Mouse (Mus musculus) ES-Bruce4 (cell line): ENCODE measurements at regions not wholly inside any gene's neighbourhood (a gene's known extent, or its start where the extent isn't known, plus 50 kb on each side); places are given as distances from the start of the nearest gene placed in this dataset.
A peak's percentile ranks its signal among the peaks of the same experiment; 100 is the strongest.

Source experiments
- H3K27ac ChIP-seq: 2 replicates; pipeline ENCODE4 v1.5.1; 2012; ENCODE audit warnings: low read length, inconsistent platforms; ENCODE audit not compliant: insufficient read depth
- H3K27me3 ChIP-seq: 2 replicates; pipeline ENCODE4 v1.6.1; 2012; ENCODE audit warnings: mild to moderate bottlenecking, low read length, inconsistent platforms; ENCODE audit not compliant: control insufficient read depth, poor library complexity, insufficient read depth, severe bottlenecking
- H3K36me3 ChIP-seq: 2 replicates; pipeline ENCODE4 v1.6.1; 2012; ENCODE audit warnings: inconsistent platforms, mild to moderate bottlenecking, low read length, moderate library complexity; ENCODE audit not compliant: control insufficient read depth, poor library complexity, insufficient read depth, severe bottlenecking
- H3K4me1 ChIP-seq: one replicate; pipeline ENCODE4 v1.8.1; 2011; ENCODE audit warnings: low read length; ENCODE audit not compliant: control insufficient read depth, insufficient read depth
- H3K4me3 ChIP-seq: 2 replicates; pipeline ENCODE4 v1.5.1; 2011; ENCODE audit warnings: low read depth, mild to moderate bottlenecking, low read length
- H3K9ac ChIP-seq: 2 replicates; pipeline ENCODE4 v1.6.1; 2012; ENCODE audit warnings: low read depth, mild to moderate bottlenecking, inconsistent platforms; ENCODE audit not compliant: poor library complexity, severe bottlenecking
- H3K9me3 ChIP-seq: replicated peaks from 2 replicates; pipeline ENCODE4 v1.6.1; 2012; ENCODE audit warnings: mild to moderate bottlenecking, low read length, inconsistent platforms; ENCODE audit not compliant: control insufficient read depth, poor library complexity, insufficient read depth, severe bottlenecking
- CTCF ChIP-seq: IDR thresholded peaks from one replicate; pipeline ENCODE4 v1.8.1; 2011; ENCODE audit warnings: low read depth, low read length
- EP300 ChIP-seq: IDR thresholded peaks from 2 replicates; pipeline ENCODE4 v1.6.1; 2011; ENCODE audit warnings: low read depth, low read length; ENCODE audit not compliant: insufficient read depth
- POLR2A ChIP-seq: IDR thresholded peaks from one replicate; pipeline ENCODE4 v1.8.1; 2011; ENCODE audit warnings: low read length; ENCODE audit not compliant: insufficient read depth

GRCm38 (mm10) chr16:55480745-55481144 is 183.0 kb upstream of the Zpld1 start:
- H3K9ac ChIP-seq, result no peak overlapping the region
- TF ChIP-seq EP300 (no peak), CTCF (no peak), POLR2A (no peak)
- H3K27me3 ChIP-seq, result no peaks in the 10 kb centered on the region; the same call in 1 of the 2 replicates
- H3K9me3 ChIP-seq, result no peaks in the 10 kb centered on the region
- H3K4me3 ChIP-seq, result no peak overlapping the region
- H3K27ac ChIP-seq, result no peak overlapping the region
- no peaks in the 10 kb centered on the region for H3K4me1 ChIP-seq
- no peaks in the 10 kb centered on the region for H3K36me3 ChIP-seq

- no peak overlapping the region for H3K27ac ChIP-seq
- no peaks in the 10 kb centered on the region for H3K4me1 ChIP-seq
- H3K27me3 ChIP-seq, result no peaks in the 10 kb centered on the region; the same call in 1 of the 2 replicates
- no peak overlapping the region for H3K4me3 ChIP-seq
- no peaks in the 10 kb centered on the region for H3K36me3 ChIP-seq
- H3K9ac ChIP-seq, result no peak overlapping the region
- no peaks in the 10 kb centered on the region for H3K9me3 ChIP-seq
- TF ChIP-seq POLR2A (no peak), EP300 (no peak), CTCF (peak; percentile 1)
These were observed 182.5 kb upstream of the Zpld1 start for GRCm38 (mm10) chr16:55480304-55480703.

GRCm38 (mm10) chr16:55476544-55477208 is 178.9 kb upstream of the Zpld1 start:
- TF ChIP-seq POLR2A (no peak), EP300 (no peak), CTCF (no peak)
- Histone ChIP-seq H3K4me3 (no peak overlapping the region), H3K27ac (no peak overlapping the region), H3K4me1 (no peaks in the 10 kb centered on the region), H3K9ac (no peak overlapping the region), H3K36me3 (no peaks in the 10 kb centered on the region), H3K9me3 (no peaks in the 10 kb centered on the region), H3K27me3 (no peaks in the 10 kb centered on the region; the same call in 1 of the 2 replicates)

GRCm38 (mm10) chr16:55474950-55475525 is 177.3 kb upstream of the Zpld1 start:
- Histone ChIP-seq H3K36me3 (no peaks in the 10 kb centered on the region), H3K9me3 (no peaks in the 10 kb centered on the region), H3K27ac (no peak overlapping the region), H3K27me3 (no peaks in the 10 kb centered on the region; the same call in 1 of the 2 replicates), H3K4me1 (no peaks in the 10 kb centered on the region), H3K9ac (no peak overlapping the region), H3K4me3 (no peak overlapping the region)
- TF ChIP-seq EP300 (no peak), POLR2A (no peak), CTCF (no peak)

GRCm38 (mm10) chr16:55471396-55471795 is 173.6 kb upstream of the Zpld1 start:
- TF ChIP-seq EP300 (no peak), POLR2A (no peak), CTCF (no peak)
- H3K9ac ChIP-seq, result no peak overlapping the region
- H3K27ac ChIP-seq, result no peak overlapping the region
- H3K27me3 ChIP-seq, result no peaks in the 10 kb centered on the region; the same call in 1 of the 2 replicates
- no peak overlapping the region for H3K4me3 ChIP-seq
- no peaks in the 10 kb centered on the region for H3K9me3 ChIP-seq
- no peaks in the 10 kb centered on the region for H3K36me3 ChIP-seq
- H3K4me1 ChIP-seq, result no peaks in the 10 kb centered on the region

GRCm38 (mm10) chr16:55470721-55471120 is 172.9 kb upstream of the Zpld1 start:
- H3K36me3 ChIP-seq, result no peaks in the 10 kb centered on the region
- no peaks in the 10 kb centered on the region for H3K27me3 ChIP-seq
- H3K9me3 ChIP-seq, result no peaks in the 10 kb centered on the region
- TF ChIP-seq EP300, result no peak
- TF ChIP-seq CTCF, result no peak
- no peak for TF ChIP-seq POLR2A
- H3K4me3 ChIP-seq, result no peak overlapping the region
- no peaks in the 10 kb centered on the region for H3K4me1 ChIP-seq
- no peak overlapping the region for H3K27ac ChIP-seq
- H3K9ac ChIP-seq, result no peak overlapping the region
